Mouse (Mus musculus) lung, embryonic 16.5 days (tissue): ENCODE data around the gene Tnfrsf25. TPM values are rescaled to one million over a fixed set of nuclear protein-coding genes. Genes with fewer than 3 reads are reported as not detected.

Experiments used
- ATAC-seq: fragments of 200-750 bp; cut with Nextera tagmentation; 2 replicates; pipeline ENCODE4 v1.8.0; 2017; ENCODE audit warnings: low read depth, mild to moderate bottlenecking, moderate library complexity
- H3K27ac ChIP-seq: fragments of 300-500 bp; sonication (generic); 2 replicates; pipeline ENCODE4 v1.5.1; 2014; ENCODE audit warnings: mild to moderate bottlenecking, control low read depth, low read length
- H3K27me3 ChIP-seq: fragments of 300-500 bp; sonication (generic); 2 replicates; pipeline ENCODE4 v1.6.1; 2014; ENCODE audit warnings: low read depth, low read length, mixed read lengths; ENCODE audit not compliant: control insufficient read depth, insufficient read depth
- H3K36me3 ChIP-seq: fragments of 300-500 bp; sonication (generic); 2 replicates; pipeline ENCODE4 v1.6.1; 2014; ENCODE audit warnings: low read length; ENCODE audit not compliant: control insufficient read depth, insufficient read depth
- H3K4me1 ChIP-seq: fragments of 300-500 bp; sonication (generic); replicated peaks from 2 replicates; pipeline ENCODE4 v1.6.1; 2014; ENCODE audit warnings: low read length, mixed read lengths; ENCODE audit not compliant: control insufficient read depth, insufficient read depth
- H3K4me2 ChIP-seq: fragments of 300-500 bp; sonication (generic); 2 replicates; pipeline ENCODE4 v1.6.1; 2014; ENCODE audit warnings: low read depth, low read length, control low read depth
- H3K4me3 ChIP-seq: fragments of 300-500 bp; sonication (generic); 2 replicates; pipeline ENCODE4 v1.5.1; 2014; ENCODE audit warnings: mild to moderate bottlenecking, low read length, control low read depth
- H3K9ac ChIP-seq: fragments of 300-500 bp; sonication (generic); 2 replicates; pipeline ENCODE4 v1.6.1; 2014; ENCODE audit warnings: low read length, control low read depth
- H3K9me3 ChIP-seq: fragments of 300-500 bp; sonication (generic); 2 replicates; pipeline ENCODE4 v1.6.1; 2016; ENCODE audit warnings: low read length; ENCODE audit not compliant: control insufficient read depth
- WGBS: fragments of 180-500 bp; shearing (Covaris S2); extraction: QIAGEN DNeasy Blood & Tissue Kit; methylation state at CpG from one replicate; pipeline ENCODE4 v1.1.7; 2014; 5-methylcytosine and 5-hydroxymethylcytosine counted together
- polyA plus RNA-seq: library from polyadenylated mRNA; unstranded; fragments of >200 nt; fragmentation: Nextera tagmentation; extraction: Ambion mirVana; gene quantifications from 2 replicates; pipeline ENCODE4 v1.2.1, GENCODE M21; 2015

Tnfrsf25 gene
- polyA plus RNA-seq, 1 experiment from 2014 or later: 1.6 TPM

GRCm38 (mm10) chr4:152169103-152169502, 53.4 kb downstream of the Tnfrsf25 start:
- 72% methylated on average over 7 of the region's 7 CpGs for WGBS
- Histone ChIP-seq H3K9me3 (0 out of 2 replicates have a peak, but pooled peaks cover 3% of the 10 kb centered on the region), H3K36me3 (no peaks in the 10 kb centered on the region), H3K4me2 (no peak overlapping the region), H3K27ac (no peak overlapping the region), H3K4me3 (no peak overlapping the region), H3K27me3 (no peaks in the 10 kb centered on the region), H3K9ac (no peak overlapping the region), H3K4me1 (no peaks in the 10 kb centered on the region)
- no peak for ATAC-seq

Other genes starting within 250 kb of the Tnfrsf25 start
- 56.4 and 57.1 TPM in 2 replicates for gene Dnajc11, start 182.2 kb upstream of the Tnfrsf25 start, polyA plus RNA-seq
- 37.5 and 43.9 TPM in 2 replicates for gene Thap3, start 126.9 kb upstream of the Tnfrsf25 start, polyA plus RNA-seq
- 25.1 and 26.8 TPM in 2 replicates for gene Phf13, start 119.7 kb upstream of the Tnfrsf25 start, polyA plus RNA-seq
- 10.9 and 12.3 TPM in 2 replicates for gene Klhl21, start 107.1 kb upstream of the Tnfrsf25 start, polyA plus RNA-seq
- 17.5 and 20.6 TPM in 2 replicates for gene Zbtb48, start 88.3 kb upstream of the Tnfrsf25 start, polyA plus RNA-seq
- gene Tas1r1, start 77.4 kb upstream of the Tnfrsf25 start, polyA plus RNA-seq: 0.59 and 0.74 TPM in 2 replicates
- gene Nol9, start 76.6 kb upstream of the Tnfrsf25 start, polyA plus RNA-seq: 21.4 and 22.7 TPM in 2 replicates
- 23.3 and 24.1 TPM in 2 replicates for gene Plekhg5, start 43.4 kb upstream of the Tnfrsf25 start, polyA plus RNA-seq
- gene Espn, start 36.4 kb downstream of the Tnfrsf25 start, polyA plus RNA-seq: 6.6 and 10.1 TPM in 2 replicates
- 0.54 and 0.87 TPM in 2 replicates for gene Hes2, start 42.9 kb downstream of the Tnfrsf25 start, polyA plus RNA-seq
- 66.5 and 69.0 TPM in 2 replicates for gene Acot7, start 62.2 kb downstream of the Tnfrsf25 start, polyA plus RNA-seq
- gene Gpr153, start 158.3 kb downstream of the Tnfrsf25 start, polyA plus RNA-seq: 8.3 and 8.5 TPM in 2 replicates
- gene Hes3, start 175.7 kb downstream of the Tnfrsf25 start, polyA plus RNA-seq: not detected in 2 replicates
- 21.7 and 24.0 TPM in 2 replicates for gene Icmt, start 181.3 kb downstream of the Tnfrsf25 start, polyA plus RNA-seq
- 2.5 and 2.7 TPM in 2 replicates for gene Rnf207, start 203.1 kb downstream of the Tnfrsf25 start, polyA plus RNA-seq
- gene Rpl22, start 209.8 kb downstream of the Tnfrsf25 start, polyA plus RNA-seq: 361 and 378 TPM in 2 replicates
- gene Chd5, start 222.7 kb downstream of the Tnfrsf25 start, polyA plus RNA-seq: 0.28 and 0.38 TPM in 2 replicates